Mouse (Mus musculus): ENCODE data around the gene Capn5. TPM values are rescaled to one million over a fixed set of nuclear protein-coding genes. Genes with fewer than 3 reads are reported as not detected.

Capn5 gene
- polyA plus RNA-seq, 1 experiment from 2014 or later = 12.7 TPM

DNA sequence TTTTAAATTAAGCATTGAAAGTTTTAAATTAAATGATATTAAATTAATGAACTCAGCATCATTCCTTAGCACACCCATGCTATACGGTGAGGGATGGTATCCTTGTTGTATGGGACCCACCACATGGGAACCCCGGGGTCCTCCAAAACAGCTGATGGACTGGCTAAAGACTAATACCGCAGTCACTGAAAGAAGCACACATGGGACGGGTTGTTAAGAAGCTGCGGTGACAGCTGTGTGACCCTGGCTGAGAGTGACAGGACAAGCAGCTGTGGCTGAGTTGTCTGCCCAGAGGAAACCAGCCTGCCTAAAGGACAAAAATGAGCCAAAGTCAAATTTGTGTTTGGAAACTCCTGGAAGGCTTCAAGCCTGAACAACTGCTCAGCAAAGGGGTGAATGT lies 24.2 kb downstream of the Capn5 start:
- Histone ChIP-seq H3K27ac (no peak overlapping the region), H3K4me1 (peaks cover 59% of the 10 kb centered on the region), H3K36me3 (no peaks in the 10 kb centered on the region), H3K4me2 (replicated peaks) (no peak overlapping the region), H3K9me3 (replicated peaks) (no peaks in the 10 kb centered on the region), H3K4me3 (no peak overlapping the region), H3K9ac (no peak overlapping the region), H3K27me3 (peaks cover 13% of the 10 kb centered on the region)
- 66% methylated on average over 5 of the region's 5 CpGs for WGBS
- ATAC-seq (ENCODE audit: low FRiP score) = no peak

GRCm38 (mm10) chr7:98153345-98153744 lies 24.7 kb downstream of the Capn5 start:
- H3K36me3 ChIP-seq = no peaks in the 10 kb centered on the region
- no peaks in the 10 kb centered on the region for H3K9me3 ChIP-seq (replicated peaks)
- H3K4me1 ChIP-seq = peaks cover 55% of the 10 kb centered on the region
- no peak overlapping the region for H3K4me2 ChIP-seq (replicated peaks)
- peaks cover 12% of the 10 kb centered on the region for H3K27me3 ChIP-seq
- no peak overlapping the region for H3K9ac ChIP-seq
- no peak overlapping the region for H3K27ac ChIP-seq
- no peak for ATAC-seq (ENCODE audit: low FRiP score)
- H3K4me3 ChIP-seq = no peak overlapping the region
- WGBS = 38% methylated on average over 3 of the region's 3 CpGs

GRCm38 (mm10) chr7:98152400-98152799 lies 25.7 kb downstream of the Capn5 start:
- no peaks in the 10 kb centered on the region for H3K9me3 ChIP-seq (replicated peaks)
- peaks cover 10% of the 10 kb centered on the region for H3K27me3 ChIP-seq
- peaks cover 50% of the 10 kb centered on the region for H3K4me1 ChIP-seq
- peak overlapping the region; percentile 44 for H3K27ac ChIP-seq
- H3K4me3 ChIP-seq = no peak overlapping the region
- H3K4me2 ChIP-seq (replicated peaks) = no peak overlapping the region
- no peak overlapping the region for H3K9ac ChIP-seq
- WGBS = 65% methylated on average over 8 of the region's 8 CpGs
- no peak for ATAC-seq (ENCODE audit: low FRiP score)
- H3K36me3 ChIP-seq = no peaks in the 10 kb centered on the region

GRCm38 (mm10) chr7:98150525-98150924 lies 27.5 kb downstream of the Capn5 start:
- Histone ChIP-seq H3K27me3 (peaks cover 10% of the 10 kb centered on the region), H3K4me1 (peaks cover 35% of the 10 kb centered on the region), H3K4me3 (no peak overlapping the region), H3K9ac (no peak overlapping the region), H3K36me3 (no peaks in the 10 kb centered on the region), H3K9me3 (replicated peaks) (no peaks in the 10 kb centered on the region), H3K4me2 (replicated peaks) (no peak overlapping the region), H3K27ac (no peak overlapping the region)
- no peak for ATAC-seq (ENCODE audit: low FRiP score)
- 49% methylated on average over 5 of the region's 5 CpGs for WGBS

DNA sequence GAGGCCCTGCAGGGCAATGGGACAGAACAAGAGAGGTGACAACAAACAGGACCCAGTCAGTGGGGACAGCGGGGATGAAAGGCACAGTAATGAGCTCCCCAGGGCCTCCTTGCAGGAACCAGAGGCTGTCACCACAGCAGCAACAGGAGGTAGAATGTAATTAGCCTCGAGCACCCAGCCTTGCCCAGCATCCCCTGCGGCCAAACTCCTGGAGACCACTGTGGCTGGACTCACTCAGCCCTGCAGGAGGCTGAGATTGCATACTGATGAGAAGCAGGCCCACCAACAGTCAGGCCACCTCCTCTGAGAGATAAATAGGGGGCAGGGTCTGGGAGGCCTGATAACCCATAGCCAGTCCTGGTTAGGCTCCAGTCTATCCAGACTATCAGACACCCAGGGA lies 28.3 kb downstream of the Capn5 start:
- Histone ChIP-seq H3K36me3 (0 out of 2 replicates have a peak, but pooled peaks cover under 1% of the 10 kb centered on the region), H3K4me2 (replicated peaks) (no peak overlapping the region), H3K9ac (no peak overlapping the region), H3K4me1 (peaks cover 35% of the 10 kb centered on the region), H3K4me3 (no peak overlapping the region), H3K27ac (0 out of 2 replicates have a peak overlapping the region, but pooled peaks have one; percentile 2), H3K27me3 (peaks cover 11% of the 10 kb centered on the region), H3K9me3 (replicated peaks) (no peaks in the 10 kb centered on the region)
- WGBS = 15% methylated on average over 3 of the region's 3 CpGs
- ATAC-seq (ENCODE audit: low FRiP score) = peak; percentile 7; the same call in 1 of the 2 replicates

DNA sequence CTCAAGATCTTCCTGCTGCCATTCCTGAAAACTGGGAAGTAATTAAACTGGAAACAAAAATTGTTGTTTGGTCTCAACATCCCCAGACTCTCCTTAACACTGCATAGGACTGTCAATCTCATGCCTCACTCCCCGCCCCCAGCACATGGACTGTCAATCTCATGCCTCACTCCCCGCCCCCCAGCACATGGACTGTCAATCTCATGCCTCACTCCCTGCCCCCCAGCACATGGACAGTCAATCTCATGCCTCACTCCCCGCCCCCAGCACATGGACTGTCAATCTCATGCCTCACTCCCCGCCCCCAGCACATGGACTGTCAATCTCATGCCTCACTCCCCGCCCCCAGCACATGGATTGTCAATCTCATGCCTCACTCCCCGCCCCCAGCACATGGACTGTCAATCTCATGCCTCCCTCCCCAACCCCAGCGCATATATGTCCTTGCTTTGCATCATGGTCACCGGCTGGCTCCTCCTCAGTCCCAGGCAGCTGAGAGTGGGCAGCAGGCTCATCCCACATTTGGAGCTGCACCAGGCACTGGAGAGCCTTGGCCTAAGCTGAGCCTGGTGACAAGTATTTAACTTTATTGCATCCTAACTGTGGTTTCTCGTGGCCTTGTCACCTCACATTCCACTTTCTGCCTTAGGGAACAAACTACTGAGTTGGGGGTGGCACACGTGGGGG lies 29.2 kb downstream of the Capn5 start:
- WGBS = 71% methylated on average over 9 of the region's 10 CpGs
- Histone ChIP-seq H3K4me3 (no peak overlapping the region), H3K4me1 (peaks cover 35% of the 10 kb centered on the region), H3K27me3 (peaks cover 15% of the 10 kb centered on the region), H3K4me2 (replicated peaks) (no peak overlapping the region), H3K36me3 (0 out of 2 replicates have a peak, but pooled peaks cover 4% of the 10 kb centered on the region), H3K9me3 (replicated peaks) (no peaks in the 10 kb centered on the region), H3K27ac (0 out of 2 replicates have a peak overlapping the region, but pooled peaks have one; percentile 2), H3K9ac (no peak overlapping the region)
- no peak for ATAC-seq (ENCODE audit: low FRiP score)

DNA sequence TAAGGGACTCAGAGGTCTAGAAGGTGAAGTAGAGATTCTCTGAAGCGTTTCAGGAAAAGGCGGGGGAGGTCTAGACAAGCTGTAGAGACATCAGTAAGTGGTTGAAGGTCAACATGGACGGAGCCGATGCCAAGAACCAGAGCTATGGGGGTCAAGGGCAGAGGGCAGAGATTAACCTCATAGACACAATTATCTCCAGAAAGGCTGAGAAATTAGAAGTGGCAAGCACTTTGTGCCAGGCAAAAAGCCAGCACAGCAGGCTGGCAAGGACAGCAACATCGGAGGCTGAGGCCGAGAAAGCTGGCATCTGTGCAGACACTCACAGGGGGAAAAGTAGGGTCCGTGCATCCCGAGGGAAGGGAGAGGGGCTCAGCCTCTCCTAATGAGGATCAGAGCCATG lies 30.3 kb downstream of the Capn5 start:
- 74% methylated on average over 8 of the region's 8 CpGs for WGBS
- H3K27ac ChIP-seq = no peak overlapping the region; the same call in 1 of the 2 replicates
- ATAC-seq (ENCODE audit: low FRiP score) = no peak
- no peak overlapping the region for H3K9ac ChIP-seq
- peaks cover 21% of the 10 kb centered on the region; the same call in 1 of the 2 replicates for H3K27me3 ChIP-seq
- no peak overlapping the region for H3K4me2 ChIP-seq (replicated peaks)
- 0 out of 2 replicates have a peak, but pooled peaks cover 4% of the 10 kb centered on the region for H3K36me3 ChIP-seq
- H3K4me1 ChIP-seq = peaks cover 40% of the 10 kb centered on the region
- no peaks in the 10 kb centered on the region for H3K9me3 ChIP-seq (replicated peaks)
- no peak overlapping the region for H3K4me3 ChIP-seq

DNA sequence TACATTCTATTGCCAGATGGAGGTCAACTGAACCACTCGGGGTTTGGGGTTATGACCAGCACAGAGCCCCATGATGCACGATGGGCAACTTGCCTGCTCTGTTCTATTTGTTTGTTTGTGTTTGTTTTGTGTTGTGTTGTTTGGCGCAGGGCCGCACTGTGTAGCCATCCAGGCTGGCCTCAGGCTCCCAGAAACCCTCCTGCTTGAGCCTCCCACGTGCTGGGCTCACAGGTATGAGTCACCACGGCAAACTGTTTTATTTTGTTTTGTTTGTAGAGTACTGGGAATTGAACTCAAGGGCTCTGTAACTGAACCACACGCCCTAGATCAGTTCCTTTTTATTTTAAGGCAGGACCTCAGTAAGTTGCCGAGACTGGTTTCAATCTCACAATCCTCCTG lies 31.6 kb downstream of the Capn5 start:
- no peak for ATAC-seq (ENCODE audit: low FRiP score)
- Histone ChIP-seq H3K4me2 (replicated peaks) (no peak overlapping the region), H3K27ac (no peak overlapping the region), H3K9ac (no peak overlapping the region), H3K4me3 (no peak overlapping the region), H3K36me3 (0 out of 2 replicates have a peak, but pooled peaks cover 4% of the 10 kb centered on the region), H3K9me3 (replicated peaks) (no peaks in the 10 kb centered on the region), H3K27me3 (peaks cover 16% of the 10 kb centered on the region; the same call in 1 of the 2 replicates), H3K4me1 (peaks cover 42% of the 10 kb centered on the region)
- 83% methylated on average over 8 of the region's 8 CpGs for WGBS

- Histone ChIP-seq H3K36me3 (0 out of 2 replicates have a peak, but pooled peaks cover 4% of the 10 kb centered on the region), H3K9ac (no peak overlapping the region), H3K27ac (no peak overlapping the region), H3K4me1 (peaks cover 39% of the 10 kb centered on the region), H3K27me3 (peaks cover 13% of the 10 kb centered on the region; the same call in 1 of the 2 replicates), H3K9me3 (replicated peaks) (no peaks in the 10 kb centered on the region), H3K4me2 (replicated peaks) (no peak overlapping the region), H3K4me3 (no peak overlapping the region)
- WGBS = 80% methylated on average over 12 of the region's 12 CpGs
- no peak for ATAC-seq (ENCODE audit: low FRiP score)
Observed at GRCm38 (mm10) chr7:98145842-98146446, 32.1 kb downstream of the Capn5 start.

DNA sequence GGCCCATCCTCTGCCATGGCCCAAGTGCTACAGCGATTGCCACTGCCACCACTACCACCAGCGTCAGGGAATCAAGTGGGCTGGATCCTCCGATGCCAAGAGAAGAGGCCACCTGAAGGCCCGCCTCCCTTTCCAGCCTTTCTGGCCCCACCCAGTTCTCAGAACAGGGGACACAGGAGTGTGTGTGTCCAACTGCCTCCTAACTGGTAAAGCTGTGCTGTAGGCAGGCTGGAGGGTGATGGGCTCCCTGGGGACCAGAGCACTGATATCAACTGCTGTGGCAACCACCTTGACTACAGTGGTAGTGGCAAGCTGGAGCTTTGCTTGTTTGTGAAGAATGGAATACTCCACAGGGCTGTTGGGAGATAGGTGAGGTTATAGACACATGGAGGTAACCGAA lies 32.7 kb downstream of the Capn5 start, which contains the start of gene Omp:
Omp (minus strand) TSS at position 101 of the 400 bp plus-strand sequence.
- Histone ChIP-seq H3K27ac (no peak within 1 kb of the TSS), H3K27me3 (peaks cover 13% of the 10 kb centered on the region; the same call in 1 of the 2 replicates), H3K4me2 (replicated peaks) (no peak within 1 kb of the TSS), H3K9ac (no peak within 1 kb of the TSS), H3K9me3 (replicated peaks) (no peaks in the 10 kb centered on the region), H3K4me3 (no peak within 1 kb of the TSS), H3K4me1 (peaks cover 37% of the 10 kb centered on the region), H3K36me3 (0 out of 2 replicates have a peak, but pooled peaks cover 4% of the 10 kb centered on the region)
- 93% methylated on average over 5 of the region's 5 CpGs for WGBS
- ATAC-seq (ENCODE audit: low FRiP score) = no peak

DNA sequence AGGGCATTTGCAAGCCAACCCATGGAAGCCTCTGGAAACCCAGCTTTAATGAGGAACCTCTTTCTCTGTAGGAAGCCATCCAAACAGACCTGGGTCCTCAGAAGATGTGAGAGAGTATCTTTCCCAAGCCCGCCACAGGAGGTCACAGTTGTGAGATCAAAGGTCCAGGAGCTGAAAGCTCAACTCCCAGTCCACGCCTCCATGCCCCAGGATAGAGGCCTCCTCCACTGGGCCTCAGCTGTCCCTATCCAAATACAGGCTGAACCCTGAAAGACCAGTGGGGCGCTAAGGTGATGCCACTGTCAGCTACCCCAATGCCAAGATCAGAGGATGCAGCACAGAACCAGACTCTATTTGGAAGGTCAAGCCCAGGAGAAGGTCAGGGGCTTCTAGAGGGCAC lies 35.4 kb downstream of the Capn5 start:
- Histone ChIP-seq H3K27ac (no peak overlapping the region), H3K27me3 (peaks cover 10% of the 10 kb centered on the region; the same call in 1 of the 2 replicates), H3K36me3 (0 out of 2 replicates have a peak, but pooled peaks cover 4% of the 10 kb centered on the region), H3K4me1 (peaks cover 31% of the 10 kb centered on the region), H3K9me3 (replicated peaks) (no peaks in the 10 kb centered on the region), H3K4me2 (replicated peaks) (no peak overlapping the region), H3K9ac (no peak overlapping the region), H3K4me3 (no peak overlapping the region)
- ATAC-seq (ENCODE audit: low FRiP score) = no peak
- WGBS = 49% methylated on average over 3 of the region's 3 CpGs

- Histone ChIP-seq H3K36me3 (0 out of 2 replicates have a peak, but pooled peaks cover 4% of the 10 kb centered on the region), H3K4me3 (no peak overlapping the region), H3K27ac (no peak overlapping the region), H3K27me3 (peaks cover 10% of the 10 kb centered on the region; the same call in 1 of the 2 replicates), H3K9me3 (replicated peaks) (no peaks in the 10 kb centered on the region), H3K4me1 (peaks cover 34% of the 10 kb centered on the region), H3K9ac (no peak overlapping the region), H3K4me2 (replicated peaks) (no peak overlapping the region)
- ATAC-seq (ENCODE audit: low FRiP score) = no peak
- WGBS = 38% methylated on average over 8 of the region's 8 CpGs
Observed at GRCm38 (mm10) chr7:98142247-98142646, 35.8 kb downstream of the Capn5 start.

Measured in hindbrain, embryonic 12.5 days (tissue).